Mouse (Mus musculus) forebrain, embryonic 11.5 days (tissue): ENCODE results near the gene Acer3. TPM values are rescaled to one million over a fixed set of nuclear protein-coding genes. Genes with fewer than 3 reads are reported as not detected.

Experiments used
- ATAC-seq: fragments of 200-750 bp; cut with Nextera tagmentation; replicated peaks from 2 replicates; pipeline ENCODE4 v1.8.0; 2017; ENCODE audit warnings: moderate TSS enrichment; ENCODE audit not compliant: low FRiP score
- DNase-seq: peaks from one replicate; pipeline ENCODE4 v3.0.0-alpha.2; 2017; ENCODE audit warnings: low spot score
- H3K27ac ChIP-seq: fragments of 300-500 bp; sonication (generic); 2 replicates; pipeline ENCODE4 v1.5.1; 2014; ENCODE audit warnings: low read depth, low read length
- H3K27me3 ChIP-seq: fragments of 300-500 bp; sonication (generic); 2 replicates; pipeline ENCODE4 v1.6.1; 2014; ENCODE audit warnings: mild to moderate bottlenecking, low read length, mixed read lengths; ENCODE audit not compliant: control insufficient read depth, insufficient read depth
- H3K36me3 ChIP-seq: fragments of 300-500 bp; sonication (generic); 2 replicates; pipeline ENCODE4 v1.6.1; 2014; ENCODE audit warnings: mild to moderate bottlenecking, low read length, moderate library complexity, mixed read lengths; ENCODE audit not compliant: control insufficient read depth, insufficient read depth
- H3K4me1 ChIP-seq: fragments of 300-500 bp; sonication (generic); replicated peaks from 2 replicates; pipeline ENCODE4 v1.6.1; 2014; ENCODE audit warnings: low read length, mixed read lengths; ENCODE audit not compliant: control insufficient read depth, insufficient read depth
- H3K4me2 ChIP-seq: fragments of 300-500 bp; sonication (generic); 2 replicates; pipeline ENCODE4 v1.6.1; 2014; ENCODE audit warnings: low read depth, mild to moderate bottlenecking, low read length, moderate library complexity, mixed read lengths; ENCODE audit not compliant: severe bottlenecking
- H3K4me3 ChIP-seq: fragments of 300-500 bp; sonication (generic); 2 replicates; pipeline ENCODE4 v1.5.1; 2014; ENCODE audit warnings: low read depth, low read length
- H3K9ac ChIP-seq: fragments of 300-500 bp; sonication (generic); 2 replicates; pipeline ENCODE4 v1.6.1; 2014; ENCODE audit warnings: low read length
- H3K9me3 ChIP-seq: fragments of 300-500 bp; sonication (generic); 2 replicates; pipeline ENCODE4 v1.6.1; 2016; ENCODE audit warnings: low read length, mixed read lengths; ENCODE audit not compliant: control insufficient read depth
- WGBS: fragments of 180-500 bp; shearing (Covaris S2); extraction: QIAGEN DNeasy Blood & Tissue Kit; methylation state at CpG from one replicate; pipeline ENCODE4 v1.1.7; 2014; 5-methylcytosine and 5-hydroxymethylcytosine counted together
- polyA plus RNA-seq: library from polyadenylated mRNA; unstranded; fragments of >200 nt; fragmentation: Nextera tagmentation; extraction: Ambion mirVana; gene quantifications from 2 replicates; pipeline ENCODE4 v1.2.1, GENCODE M21; 2014

Gene Acer3
- polyA plus RNA-seq, 1 experiment from 2014 or later = 16.5 TPM

- WGBS = 83% methylated on average over 2 of the region's 2 CpGs
- no peak overlapping the region for H3K4me2 ChIP-seq
Measured at GRCm38 (mm10) chr7:98315087-98315486, 5.9 kb downstream of the Acer3 start.

GRCm38 (mm10) chr7:98312185-98312920 is 8.7 kb downstream of the Acer3 start:
- Histone ChIP-seq H3K4me2 (no peak overlapping the region), H3K27ac (no peak overlapping the region), H3K4me1 (peaks cover 2% of the 10 kb centered on the region; the same call in 1 of the 2 replicates), H3K4me3 (no peak overlapping the region), H3K36me3 (no peaks in the 10 kb centered on the region), H3K9ac (no peak overlapping the region), H3K9me3 (no peaks in the 10 kb centered on the region), H3K27me3 (no peaks in the 10 kb centered on the region; the same call in 1 of the 2 replicates)
- 55% methylated on average over 4 of the region's 4 CpGs for WGBS
- DNase-seq = no peak
- ATAC-seq = no peak

More at GRCm38 (mm10) chr7:98315087-98315486, 5.9 kb downstream of the Acer3 start:
- no peak overlapping the region for H3K9ac ChIP-seq
- no peaks in the 10 kb centered on the region for H3K36me3 ChIP-seq
- H3K27ac ChIP-seq = no peak overlapping the region
- no peaks in the 10 kb centered on the region for H3K27me3 ChIP-seq
- H3K4me3 ChIP-seq = no peak overlapping the region
- DNase-seq = no peak
- no peak for ATAC-seq
- no peaks in the 10 kb centered on the region for H3K4me1 ChIP-seq
- no peaks in the 10 kb centered on the region for H3K9me3 ChIP-seq

GRCm38 (mm10) chr7:98310266-98310665 is 10.7 kb downstream of the Acer3 start:
- H3K4me2 ChIP-seq = no peak overlapping the region
- no peak overlapping the region for H3K27ac ChIP-seq
- 68% methylated on average over 6 of the region's 6 CpGs for WGBS
- no peak overlapping the region for H3K4me3 ChIP-seq
- ATAC-seq = no peak
- no peaks in the 10 kb centered on the region; the same call in 1 of the 2 replicates for H3K27me3 ChIP-seq
- peaks cover 2% of the 10 kb centered on the region; the same call in 1 of the 2 replicates for H3K4me1 ChIP-seq
- no peaks in the 10 kb centered on the region for H3K36me3 ChIP-seq
- H3K9ac ChIP-seq = no peak overlapping the region
- no peak for DNase-seq
- H3K9me3 ChIP-seq = no peaks in the 10 kb centered on the region

- peaks cover 2% of the 10 kb centered on the region; the same call in 1 of the 2 replicates for H3K4me1 ChIP-seq
- peak overlapping the region; percentile 82 for H3K4me3 ChIP-seq
- H3K27ac ChIP-seq = no peak overlapping the region
- peak overlapping the region; percentile 84 for H3K9ac ChIP-seq
- DNase-seq = peak; percentile 97
- peak; percentile 99 for ATAC-seq
- H3K4me2 ChIP-seq = peak overlapping the region; percentile 91
- no peaks in the 10 kb centered on the region; the same call in 1 of the 2 replicates for H3K27me3 ChIP-seq
- H3K36me3 ChIP-seq = no peaks in the 10 kb centered on the region
- WGBS = under 1% methylated on average over 51 of the region's 53 CpGs
- no peaks in the 10 kb centered on the region for H3K9me3 ChIP-seq
Measured at GRCm38 (mm10) chr7:98309219-98310030, 11.6 kb downstream of the Acer3 start.

GRCm38 (mm10) chr7:98308607-98309218 is 12.3 kb downstream of the Acer3 start:
- H3K4me1 ChIP-seq = peaks cover 2% of the 10 kb centered on the region; the same call in 1 of the 2 replicates
- DNase-seq (no peak), ATAC-seq (peak; percentile 63)
- H3K9me3 ChIP-seq = no peaks in the 10 kb centered on the region
- no peaks in the 10 kb centered on the region; the same call in 1 of the 2 replicates for H3K27me3 ChIP-seq
- WGBS = under 1% methylated on average over 30 of the region's 33 CpGs
- H3K9ac ChIP-seq = peak overlapping the region; percentile 84
- peak overlapping the region; percentile 82 for H3K4me3 ChIP-seq
- H3K4me2 ChIP-seq = peak overlapping the region; percentile 91
- H3K36me3 ChIP-seq = no peaks in the 10 kb centered on the region
- no peak overlapping the region for H3K27ac ChIP-seq

GRCm38 (mm10) chr7:98307921-98308606 is 12.9 kb downstream of the Acer3 start:
- DNase-seq = no peak
- Histone ChIP-seq H3K27ac (no peak overlapping the region), H3K9me3 (no peaks in the 10 kb centered on the region), H3K27me3 (no peaks in the 10 kb centered on the region; the same call in 1 of the 2 replicates), H3K36me3 (no peaks in the 10 kb centered on the region), H3K4me1 (peaks cover 2% of the 10 kb centered on the region; the same call in 1 of the 2 replicates), H3K4me2 (peak overlapping the region; percentile 91), H3K4me3 (peak overlapping the region; percentile 82), H3K9ac (peak overlapping the region; percentile 84)
- WGBS = 47% methylated on average over 9 of the region's 9 CpGs
- ATAC-seq = no peak

- Histone ChIP-seq H3K4me2 (no peak overlapping the region), H3K4me1 (peaks cover 2% of the 10 kb centered on the region; the same call in 1 of the 2 replicates), H3K36me3 (no peaks in the 10 kb centered on the region), H3K27ac (no peak overlapping the region), H3K9ac (no peak overlapping the region), H3K27me3 (no peaks in the 10 kb centered on the region; the same call in 1 of the 2 replicates), H3K9me3 (no peaks in the 10 kb centered on the region), H3K4me3 (no peak overlapping the region)
- DNase-seq = no peak
- no peak for ATAC-seq
- WGBS = 95% methylated on average over 2 of the region's 2 CpGs
Measured at GRCm38 (mm10) chr7:98307411-98307810, 13.6 kb downstream of the Acer3 start.

GRCm38 (mm10) chr7:98292901-98293300 is 28.1 kb downstream of the Acer3 start:
- no peak overlapping the region for H3K4me3 ChIP-seq
- ATAC-seq = no peak
- WGBS = 95% methylated on average over 1 of the region's 1 CpGs

More at GRCm38 (mm10) chr7:98292901-98293300, 28.1 kb downstream of the Acer3 start:
- H3K4me1 ChIP-seq = no peaks in the 10 kb centered on the region
- H3K9me3 ChIP-seq = no peaks in the 10 kb centered on the region
- H3K36me3 ChIP-seq = no peaks in the 10 kb centered on the region
- no peak for DNase-seq
- H3K27ac ChIP-seq = no peak overlapping the region
- no peaks in the 10 kb centered on the region for H3K27me3 ChIP-seq
- H3K4me2 ChIP-seq = no peak overlapping the region
- H3K9ac ChIP-seq = no peak overlapping the region
